Mouse (Mus musculus) neural tube, embryonic 13.5 days (tissue): ENCODE measurements at regions not wholly inside any gene's neighbourhood (a gene's known extent, or its start where the extent isn't known, plus 50 kb on each side); places are given as distances from the start of the nearest gene placed in this dataset.

ENCODE experiments used
- ATAC-seq: fragments of 200-750 bp; cut with Nextera tagmentation; 2 replicates; pipeline ENCODE4 v1.8.0; 2017; ENCODE audit warnings: low read depth, mild to moderate bottlenecking, moderate TSS enrichment, moderate library complexity
- H3K27ac ChIP-seq: fragments of 300-500 bp; sonication (generic); replicated peaks from 2 replicates; pipeline ENCODE4 v1.5.1; 2015; ENCODE audit warnings: moderate library complexity, mild to moderate bottlenecking, inconsistent platforms
- H3K27me3 ChIP-seq: fragments of 300-500 bp; sonication (generic); 2 replicates; pipeline ENCODE4 v1.6.1; 2015; ENCODE audit warnings: mild to moderate bottlenecking, inconsistent platforms
- H3K36me3 ChIP-seq: fragments of 300-500 bp; sonication (generic); 2 replicates; pipeline ENCODE4 v1.6.1; 2015; ENCODE audit warnings: mild to moderate bottlenecking, inconsistent platforms
- H3K4me1 ChIP-seq: fragments of 300-500 bp; sonication (generic); replicated peaks from 2 replicates; pipeline ENCODE4 v1.6.1; 2015; ENCODE audit warnings: inconsistent platforms
- H3K4me2 ChIP-seq: fragments of 300-500 bp; sonication (generic); 2 replicates; pipeline ENCODE4 v1.6.1; 2015; ENCODE audit warnings: inconsistent platforms, mild to moderate bottlenecking, moderate library complexity
- H3K4me3 ChIP-seq: fragments of 300-500 bp; sonication (generic); 2 replicates; pipeline ENCODE4 v1.5.1; 2015; ENCODE audit warnings: mild to moderate bottlenecking, inconsistent platforms
- H3K9ac ChIP-seq: fragments of 300-500 bp; sonication (generic); 2 replicates; pipeline ENCODE4 v1.6.1; 2015; ENCODE audit warnings: moderate library complexity, mild to moderate bottlenecking, inconsistent platforms
- H3K9me3 ChIP-seq: fragments of 300-500 bp; sonication (generic); 2 replicates; pipeline ENCODE4 v1.6.1; 2016; ENCODE audit warnings: inconsistent platforms
- WGBS: fragments of 180-500 bp; shearing (Covaris S2); methylation state at CpG from one replicate; pipeline ENCODE4 v1.1.7; 2015; 5-methylcytosine and 5-hydroxymethylcytosine counted together

DNA sequence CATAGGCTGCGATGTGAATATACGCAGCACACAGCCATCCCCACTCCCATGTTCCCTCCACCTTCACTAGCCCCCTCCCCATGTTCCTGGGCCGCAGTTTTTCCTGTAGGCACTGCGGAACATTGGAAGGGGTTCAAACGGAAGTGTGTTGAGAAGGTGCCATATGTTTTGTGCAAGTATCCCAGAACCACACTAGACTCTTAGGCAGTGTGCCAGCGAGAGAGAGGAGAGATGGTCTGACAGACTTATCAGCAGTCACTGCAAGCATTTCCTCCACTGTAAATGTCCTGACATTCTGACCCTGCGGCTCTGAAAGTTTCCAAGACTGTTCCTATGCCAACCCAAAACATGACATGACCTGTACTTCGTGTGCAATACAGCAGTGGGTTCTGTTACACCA lies 272.7 kb downstream of the Cog6 start:
- Histone ChIP-seq H3K9me3 (no peaks in the 10 kb centered on the region), H3K27me3 (0 out of 2 replicates have a peak, but pooled peaks cover 2% of the 10 kb centered on the region), H3K9ac (no peak overlapping the region), H3K4me3 (no peak overlapping the region), H3K4me1 (0 out of 2 replicates have a peak, but pooled peaks cover 8% of the 10 kb centered on the region), H3K27ac (no peak overlapping the region), H3K4me2 (no peak overlapping the region), H3K36me3 (no peaks in the 10 kb centered on the region)
- WGBS: 82% methylated on average over 8 of the region's 8 CpGs
- no peak for ATAC-seq

DNA sequence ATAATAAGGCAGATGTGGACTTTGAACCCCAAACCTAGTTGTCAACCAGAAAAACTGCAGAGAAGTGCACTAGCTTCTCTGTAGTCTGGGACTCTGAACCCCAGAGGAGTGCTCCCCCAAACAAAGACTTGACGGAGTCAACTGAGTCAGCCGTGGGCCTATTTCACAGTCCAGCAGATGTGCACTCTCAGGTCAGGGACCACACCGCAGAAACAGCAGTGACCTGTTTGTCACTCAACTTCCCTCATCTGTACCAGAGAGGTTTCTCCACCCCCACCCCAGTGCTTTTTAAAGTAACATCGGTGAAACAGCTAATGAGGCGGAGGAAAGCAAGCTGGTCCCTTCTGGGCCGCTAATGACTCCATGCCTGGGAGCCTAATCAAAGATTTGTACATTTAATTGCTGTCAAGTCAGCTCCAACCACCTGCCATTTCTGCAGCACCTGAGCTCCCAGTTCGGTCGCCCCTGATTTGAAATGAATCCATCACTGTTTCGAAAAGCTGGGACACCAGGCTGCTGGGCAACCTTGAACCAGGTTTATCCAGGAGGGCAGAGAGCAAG lies 276.5 kb downstream of the Cog6 start:
- Histone ChIP-seq H3K27ac (no peak overlapping the region), H3K9ac (no peak overlapping the region), H3K4me1 (0 out of 2 replicates have a peak, but pooled peaks cover 8% of the 10 kb centered on the region), H3K27me3 (0 out of 2 replicates have a peak, but pooled peaks cover under 1% of the 10 kb centered on the region), H3K4me3 (no peak overlapping the region), H3K4me2 (no peak overlapping the region), H3K9me3 (no peaks in the 10 kb centered on the region), H3K36me3 (no peaks in the 10 kb centered on the region)
- 0 out of 2 replicates have a peak, but pooled peaks have one; percentile 11 for ATAC-seq
- 51% methylated on average over 9 of the region's 9 CpGs for WGBS

DNA sequence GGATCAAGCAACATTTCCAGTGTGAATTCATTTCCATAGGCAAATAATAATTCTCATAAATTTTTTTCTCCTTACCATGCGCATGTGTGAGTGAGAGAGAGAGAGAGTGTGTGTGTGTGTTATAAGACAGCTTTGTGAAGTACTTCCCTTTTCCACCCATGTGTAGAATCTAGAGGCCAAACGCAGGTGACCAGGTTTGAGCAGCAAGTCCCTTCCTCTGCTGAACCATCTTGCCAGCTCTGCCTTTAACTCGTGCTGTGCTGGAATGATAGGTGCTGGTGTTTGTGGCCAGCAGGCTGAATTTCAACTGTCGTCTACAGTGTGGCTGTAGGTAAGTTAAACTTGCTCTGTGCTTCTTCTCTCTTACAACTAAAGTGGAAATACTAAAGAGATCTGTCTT lies 277.5 kb downstream of the Cog6 start:
- H3K9me3 ChIP-seq: no peaks in the 10 kb centered on the region
- ATAC-seq: no peak
- H3K27me3 ChIP-seq: no peaks in the 10 kb centered on the region
- H3K4me1 ChIP-seq: 0 out of 2 replicates have a peak, but pooled peaks cover 8% of the 10 kb centered on the region
- H3K9ac ChIP-seq: no peak overlapping the region
- no peaks in the 10 kb centered on the region for H3K36me3 ChIP-seq
- H3K4me2 ChIP-seq: no peak overlapping the region
- WGBS: 79% methylated on average over 4 of the region's 4 CpGs
- H3K4me3 ChIP-seq: no peak overlapping the region
- no peak overlapping the region for H3K27ac ChIP-seq

GRCm38 (mm10) chr3:52738386-52738785 lies 278.7 kb downstream of the Cog6 start:
- H3K9ac ChIP-seq: no peak overlapping the region
- 72% methylated on average over 5 of the region's 5 CpGs for WGBS
- H3K36me3 ChIP-seq: no peaks in the 10 kb centered on the region
- no peak overlapping the region for H3K27ac ChIP-seq
- no peaks in the 10 kb centered on the region for H3K27me3 ChIP-seq
- H3K4me2 ChIP-seq: no peak overlapping the region
- no peak overlapping the region for H3K4me3 ChIP-seq
- no peak for ATAC-seq
- no peaks in the 10 kb centered on the region for H3K9me3 ChIP-seq
- H3K4me1 ChIP-seq: 0 out of 2 replicates have a peak, but pooled peaks cover 8% of the 10 kb centered on the region

DNA sequence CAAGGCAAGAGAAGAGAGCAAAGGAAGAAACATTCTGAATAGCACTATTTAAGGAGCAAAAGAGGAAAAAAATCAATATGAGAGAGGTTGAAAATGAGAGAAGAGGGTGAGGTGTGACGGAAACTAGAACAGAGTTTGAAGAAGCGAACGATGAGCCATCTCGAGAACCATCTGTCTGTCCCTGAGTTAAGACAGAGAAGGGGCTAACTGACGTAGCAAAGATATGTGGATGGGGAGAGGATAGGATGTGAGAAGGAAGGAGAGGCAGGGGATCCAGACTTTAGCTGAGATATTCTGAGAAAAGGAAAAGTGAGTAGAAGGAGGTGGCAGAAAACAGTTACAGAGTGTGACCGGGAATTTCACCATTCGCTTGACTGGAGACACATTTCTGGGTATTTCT lies 281.1 kb downstream of the Cog6 start:
- no peak for ATAC-seq
- no peaks in the 10 kb centered on the region for H3K9me3 ChIP-seq
- 91% methylated on average over 7 of the region's 7 CpGs for WGBS
- H3K4me1 ChIP-seq: 0 out of 2 replicates have a peak, but pooled peaks cover 8% of the 10 kb centered on the region
- no peak overlapping the region for H3K4me2 ChIP-seq
- H3K4me3 ChIP-seq: no peak overlapping the region
- H3K27ac ChIP-seq: no peak overlapping the region
- H3K9ac ChIP-seq: no peak overlapping the region
- no peaks in the 10 kb centered on the region for H3K36me3 ChIP-seq
- H3K27me3 ChIP-seq: no peaks in the 10 kb centered on the region; the same call in 1 of the 2 replicates

DNA sequence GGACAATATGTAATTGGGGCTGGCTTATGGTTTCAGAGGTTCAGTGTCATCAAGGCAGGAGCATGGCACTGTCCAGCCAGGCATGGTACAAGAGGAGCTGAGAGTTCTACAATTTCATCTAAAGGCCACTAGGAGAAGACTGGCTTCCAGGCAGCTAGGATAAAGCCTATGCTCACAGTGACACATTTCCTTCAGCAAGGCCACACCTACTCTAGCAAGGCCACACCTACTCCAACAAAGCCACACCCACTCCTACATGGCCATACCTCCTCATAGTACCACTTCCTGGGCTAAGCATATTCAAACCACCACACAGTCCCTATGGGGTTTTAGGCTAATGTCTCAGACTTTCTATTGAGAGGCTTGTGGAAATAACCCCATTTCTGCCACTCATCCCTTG lies 285.1 kb downstream of the Cog6 start:
- H3K4me1 ChIP-seq: no peaks in the 10 kb centered on the region
- H3K4me2 ChIP-seq: no peak overlapping the region
- no peak for ATAC-seq
- no peaks in the 10 kb centered on the region for H3K36me3 ChIP-seq
- H3K4me3 ChIP-seq: no peak overlapping the region
- no peak overlapping the region for H3K9ac ChIP-seq
- no peaks in the 10 kb centered on the region; the same call in 1 of the 2 replicates for H3K27me3 ChIP-seq
- no peak overlapping the region for H3K27ac ChIP-seq
- H3K9me3 ChIP-seq: no peaks in the 10 kb centered on the region

DNA sequence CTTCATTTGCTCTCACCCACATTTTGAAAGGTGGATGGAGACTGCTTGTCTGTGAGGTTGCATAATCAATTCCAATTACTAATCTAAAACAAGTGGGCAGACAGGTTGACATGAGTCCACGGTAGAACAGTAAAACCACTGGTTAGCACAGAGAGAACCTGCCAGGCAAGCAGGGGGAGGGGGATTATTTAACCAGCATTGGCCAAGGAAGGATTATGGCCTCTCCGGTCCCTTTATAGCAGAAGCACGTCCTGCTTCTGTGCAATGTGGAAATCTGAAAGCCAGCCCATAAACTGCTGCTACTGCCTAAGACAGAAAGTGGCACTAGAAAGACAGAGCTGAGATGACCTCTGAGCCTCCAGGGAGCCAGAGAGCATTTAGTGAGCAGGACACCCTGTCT lies 285.5 kb downstream of the Cog6 start:
- WGBS: 80% methylated on average over 3 of the region's 3 CpGs
- ATAC-seq: no peak
- Histone ChIP-seq H3K4me2 (no peak overlapping the region), H3K9ac (no peak overlapping the region), H3K9me3 (no peaks in the 10 kb centered on the region), H3K36me3 (no peaks in the 10 kb centered on the region), H3K27ac (no peak overlapping the region), H3K4me1 (no peaks in the 10 kb centered on the region), H3K27me3 (no peaks in the 10 kb centered on the region; the same call in 1 of the 2 replicates), H3K4me3 (no peak overlapping the region)

DNA sequence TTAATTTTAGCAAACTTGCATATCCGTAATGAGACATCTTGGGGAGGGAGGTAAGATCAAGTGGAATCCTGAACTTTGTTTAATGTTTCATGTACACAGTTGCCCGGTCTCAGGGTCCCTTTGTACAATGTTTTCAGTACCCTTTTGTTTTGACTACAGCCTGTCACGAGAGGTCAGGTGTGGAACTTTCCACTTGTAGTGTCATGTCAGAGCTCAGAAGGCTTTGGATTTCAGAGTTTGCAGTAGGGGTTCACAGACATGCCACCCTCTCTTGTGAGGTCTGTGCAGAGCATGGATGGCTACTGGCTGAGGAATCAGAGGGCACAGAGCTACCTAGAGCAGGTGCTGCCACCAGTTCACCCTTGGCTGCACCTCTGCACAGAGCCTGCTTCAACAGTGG lies 287.3 kb downstream of the Cog6 start:
- Histone ChIP-seq H3K4me3 (no peak overlapping the region), H3K4me1 (no peaks in the 10 kb centered on the region), H3K27ac (no peak overlapping the region), H3K27me3 (no peaks in the 10 kb centered on the region; the same call in 1 of the 2 replicates), H3K4me2 (no peak overlapping the region), H3K9ac (no peak overlapping the region), H3K36me3 (no peaks in the 10 kb centered on the region), H3K9me3 (no peaks in the 10 kb centered on the region)
- no peak for ATAC-seq
- WGBS: 85% methylated on average over 3 of the region's 3 CpGs

DNA sequence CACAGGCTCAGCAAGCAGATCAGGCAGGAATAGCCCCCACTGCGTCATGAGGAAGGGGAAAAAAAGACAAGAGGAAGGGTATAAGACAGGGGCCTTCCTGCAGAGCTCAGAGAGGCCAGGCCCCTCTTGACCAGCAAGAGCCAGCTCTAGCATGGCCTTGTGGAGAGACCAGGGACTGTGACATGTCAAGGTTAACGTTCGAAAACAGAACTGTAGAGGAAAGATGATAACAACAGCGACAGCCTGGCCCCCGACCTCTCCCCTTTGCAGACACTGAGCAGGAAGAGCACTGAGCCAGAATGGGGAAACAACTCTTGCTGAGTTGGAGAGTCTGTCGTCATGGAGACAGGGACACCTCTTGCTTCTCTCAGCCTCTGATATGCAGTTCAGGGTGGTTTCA lies 288.2 kb downstream of the Cog6 start:
- WGBS: 85% methylated on average over 6 of the region's 6 CpGs

GRCm38 (mm10) chr3:52728426-52728825 lies 288.6 kb downstream of the Cog6 start:
- ATAC-seq: no peak
- Histone ChIP-seq H3K4me1 (no peaks in the 10 kb centered on the region), H3K36me3 (no peaks in the 10 kb centered on the region), H3K9ac (no peak overlapping the region), H3K27me3 (no peaks in the 10 kb centered on the region; the same call in 1 of the 2 replicates), H3K4me2 (no peak overlapping the region), H3K9me3 (no peaks in the 10 kb centered on the region), H3K4me3 (no peak overlapping the region), H3K27ac (no peak overlapping the region)
- WGBS: 89% methylated on average over 5 of the region's 5 CpGs

More for the DNA sequence above, 288.2 kb downstream of the Cog6 start:
- Histone ChIP-seq H3K27ac (no peak overlapping the region), H3K9me3 (no peaks in the 10 kb centered on the region), H3K9ac (no peak overlapping the region), H3K27me3 (no peaks in the 10 kb centered on the region; the same call in 1 of the 2 replicates), H3K4me2 (no peak overlapping the region), H3K4me3 (no peak overlapping the region), H3K36me3 (no peaks in the 10 kb centered on the region), H3K4me1 (no peaks in the 10 kb centered on the region)
- ATAC-seq: no peak

DNA sequence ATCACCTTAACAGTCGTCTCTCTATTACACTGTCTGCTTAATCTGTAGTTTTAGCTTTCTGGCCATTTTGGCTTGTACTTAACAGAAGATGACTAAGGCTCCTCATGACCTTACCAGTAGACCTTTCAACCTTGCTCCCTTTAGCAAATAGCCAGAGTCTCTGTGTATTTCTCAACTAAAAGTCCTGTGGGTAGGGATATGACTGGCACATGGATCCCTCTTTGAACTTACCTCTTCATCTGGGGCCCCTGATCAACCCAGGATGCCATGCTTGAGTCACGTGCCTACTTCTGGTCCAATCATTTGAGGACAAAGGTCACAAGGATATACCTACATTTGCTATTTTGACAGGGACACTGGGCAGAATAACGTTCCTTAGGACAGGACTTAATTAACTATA lies 292.7 kb downstream of the Cog6 start:
- H3K9ac ChIP-seq: no peak overlapping the region
- H3K4me2 ChIP-seq: no peak overlapping the region
- no peak overlapping the region for H3K27ac ChIP-seq
- no peaks in the 10 kb centered on the region for H3K27me3 ChIP-seq
- H3K9me3 ChIP-seq: no peaks in the 10 kb centered on the region
- 89% methylated on average over 3 of the region's 3 CpGs for WGBS
- no peaks in the 10 kb centered on the region for H3K4me1 ChIP-seq
- H3K4me3 ChIP-seq: no peak overlapping the region
- no peak for ATAC-seq
- H3K36me3 ChIP-seq: no peaks in the 10 kb centered on the region

GRCm38 (mm10) chr3:52722946-52723345 lies 294.1 kb downstream of the Cog6 start:
- H3K4me3 ChIP-seq: no peak overlapping the region
- no peaks in the 10 kb centered on the region for H3K4me1 ChIP-seq
- 83% methylated on average over 2 of the region's 2 CpGs for WGBS
- no peak for ATAC-seq
- H3K27me3 ChIP-seq: no peaks in the 10 kb centered on the region
- no peaks in the 10 kb centered on the region for H3K36me3 ChIP-seq
- H3K9me3 ChIP-seq: no peaks in the 10 kb centered on the region
- no peak overlapping the region for H3K4me2 ChIP-seq
- no peak overlapping the region for H3K27ac ChIP-seq
- no peak overlapping the region for H3K9ac ChIP-seq

- 79% methylated on average over 3 of the region's 3 CpGs for WGBS
- Histone ChIP-seq H3K9me3 (no peaks in the 10 kb centered on the region), H3K27ac (no peak overlapping the region), H3K4me1 (no peaks in the 10 kb centered on the region), H3K9ac (no peak overlapping the region), H3K4me2 (no peak overlapping the region), H3K4me3 (no peak overlapping the region), H3K36me3 (no peaks in the 10 kb centered on the region), H3K27me3 (no peaks in the 10 kb centered on the region)
- ATAC-seq: no peak
Observed at GRCm38 (mm10) chr3:52719181-52719580, 297.9 kb downstream of the Cog6 start.
